Mouse (Mus musculus): Measurements from ENCODE around the gene Mpp6. TPM values are rescaled to one million over a fixed set of nuclear protein-coding genes. Genes with fewer than 3 reads are reported as not detected.

Gene Mpp6
- polyA plus RNA-seq, 1 experiment: 77.8 TPM

DNA sequence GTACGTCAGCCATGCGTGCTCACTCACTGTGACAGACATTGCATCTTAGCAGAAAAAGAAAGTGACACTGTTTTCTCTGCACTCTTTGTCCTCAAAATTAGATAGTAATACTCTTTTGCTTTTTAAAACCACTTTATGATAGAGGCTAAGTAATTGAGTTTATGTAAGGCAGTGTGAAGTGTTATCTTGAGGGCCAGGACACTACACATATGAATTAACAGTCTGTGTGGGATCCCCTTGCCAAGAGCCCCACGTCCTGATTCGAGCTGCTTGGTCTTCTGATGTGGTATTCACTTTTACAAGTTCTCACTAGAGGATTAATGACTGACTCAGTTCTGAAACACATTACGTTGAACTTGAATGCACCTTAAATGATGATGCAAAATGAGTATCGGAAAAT, 49.8 kb downstream of the Mpp6 start:
- no peak overlapping the region for H3K27ac ChIP-seq (ENCODE audit: insufficient read depth, low read length)
- H3K36me3 ChIP-seq (ENCODE audit: control insufficient read depth, insufficient read depth, low read length, poor library complexity, severe bottlenecking): peaks cover 2% of the 10 kb centered on the region
- H3K4me3 ChIP-seq (ENCODE audit: low read depth, low read length): no peak overlapping the region
- H3K9me3 ChIP-seq (replicated peaks; ENCODE audit: control insufficient read depth, insufficient read depth, low read length, poor library complexity, severe bottlenecking): no peaks in the 10 kb centered on the region
- H3K9ac ChIP-seq (ENCODE audit: low read depth, poor library complexity, severe bottlenecking): no peak overlapping the region
- no peaks in the 10 kb centered on the region for H3K27me3 ChIP-seq (ENCODE audit: control insufficient read depth, insufficient read depth, low read length, poor library complexity, severe bottlenecking)
- H3K4me1 ChIP-seq (ENCODE audit: control insufficient read depth, insufficient read depth, low read length): no peaks in the 10 kb centered on the region
- TF ChIP-seq EP300 (IDR thresholded peaks at IDR 0.05; ENCODE audit: insufficient read depth, low read depth, low read length) (no peak), POLR2A (IDR thresholded peaks at IDR 0.05; ENCODE audit: insufficient read depth, low read length) (no peak), CTCF (IDR thresholded peaks at IDR 0.05; ENCODE audit: low read depth, low read length) (no peak)

DNA sequence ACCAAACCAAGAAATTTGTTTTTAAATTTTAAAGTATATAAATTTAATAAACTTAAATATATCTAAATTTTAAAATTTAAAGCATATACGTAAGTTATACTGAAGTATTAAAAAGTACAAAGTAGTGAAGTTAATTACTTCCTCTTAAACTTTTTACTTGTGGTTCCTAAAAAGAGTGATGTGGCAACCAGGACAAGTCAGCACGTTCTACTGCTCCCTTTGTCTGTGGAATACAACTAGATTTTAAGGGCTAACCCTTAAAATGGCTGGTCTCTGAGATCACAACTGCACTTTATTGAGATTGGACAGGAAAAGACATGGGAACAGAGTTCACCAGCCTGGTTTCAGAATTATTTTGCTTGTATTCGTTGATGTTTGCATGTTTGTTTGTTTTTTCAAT, 53.0 kb downstream of the Mpp6 start:
- Histone ChIP-seq H3K27ac (ENCODE audit: insufficient read depth, low read length) (no peak overlapping the region), H3K36me3 (ENCODE audit: control insufficient read depth, insufficient read depth, low read length, poor library complexity, severe bottlenecking) (peaks cover 2% of the 10 kb centered on the region), H3K9me3 (replicated peaks; ENCODE audit: control insufficient read depth, insufficient read depth, low read length, poor library complexity, severe bottlenecking) (no peaks in the 10 kb centered on the region), H3K27me3 (ENCODE audit: control insufficient read depth, insufficient read depth, low read length, poor library complexity, severe bottlenecking) (no peaks in the 10 kb centered on the region), H3K9ac (ENCODE audit: low read depth, poor library complexity, severe bottlenecking) (no peak overlapping the region), H3K4me1 (ENCODE audit: control insufficient read depth, insufficient read depth, low read length) (no peaks in the 10 kb centered on the region), H3K4me3 (ENCODE audit: low read depth, low read length) (no peak overlapping the region)
- TF ChIP-seq CTCF (IDR thresholded peaks at IDR 0.05; ENCODE audit: low read depth, low read length) (no peak), POLR2A (IDR thresholded peaks at IDR 0.05; ENCODE audit: insufficient read depth, low read length) (no peak), EP300 (IDR thresholded peaks at IDR 0.05; ENCODE audit: insufficient read depth, low read depth, low read length) (no peak)

DNA sequence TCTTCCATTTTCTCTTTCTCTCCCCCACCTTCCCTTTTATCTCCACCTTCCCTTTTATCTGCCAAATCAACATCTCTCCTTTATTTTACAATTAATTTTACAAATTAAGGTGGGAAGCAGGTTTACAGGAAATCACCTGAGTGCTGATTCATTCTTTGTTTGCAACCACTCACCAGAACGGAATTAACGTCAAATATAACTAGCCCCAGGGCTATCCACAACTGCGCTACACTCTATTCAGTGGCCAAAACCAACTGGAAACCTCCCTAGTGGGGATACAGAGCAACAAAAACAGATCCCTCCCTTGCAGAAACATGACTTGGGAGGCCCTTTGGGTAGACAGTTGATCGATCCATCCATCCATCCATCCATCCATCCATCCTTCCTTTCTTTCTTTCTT, 58.8 kb downstream of the Mpp6 start:
- Histone ChIP-seq H3K36me3 (ENCODE audit: control insufficient read depth, insufficient read depth, low read length, poor library complexity, severe bottlenecking) (no peaks in the 10 kb centered on the region), H3K27me3 (ENCODE audit: control insufficient read depth, insufficient read depth, low read length, poor library complexity, severe bottlenecking) (no peaks in the 10 kb centered on the region), H3K9me3 (replicated peaks; ENCODE audit: control insufficient read depth, insufficient read depth, low read length, poor library complexity, severe bottlenecking) (no peaks in the 10 kb centered on the region), H3K4me1 (ENCODE audit: control insufficient read depth, insufficient read depth, low read length) (no peaks in the 10 kb centered on the region), H3K4me3 (ENCODE audit: low read depth, low read length) (no peak overlapping the region), H3K27ac (ENCODE audit: insufficient read depth, low read length) (no peak overlapping the region), H3K9ac (ENCODE audit: low read depth, poor library complexity, severe bottlenecking) (no peak overlapping the region)
- TF ChIP-seq POLR2A (IDR thresholded peaks at IDR 0.05; ENCODE audit: insufficient read depth, low read length) (no peak), EP300 (IDR thresholded peaks at IDR 0.05; ENCODE audit: insufficient read depth, low read depth, low read length) (no peak), CTCF (IDR thresholded peaks at IDR 0.05; ENCODE audit: low read depth, low read length) (no peak)

DNA sequence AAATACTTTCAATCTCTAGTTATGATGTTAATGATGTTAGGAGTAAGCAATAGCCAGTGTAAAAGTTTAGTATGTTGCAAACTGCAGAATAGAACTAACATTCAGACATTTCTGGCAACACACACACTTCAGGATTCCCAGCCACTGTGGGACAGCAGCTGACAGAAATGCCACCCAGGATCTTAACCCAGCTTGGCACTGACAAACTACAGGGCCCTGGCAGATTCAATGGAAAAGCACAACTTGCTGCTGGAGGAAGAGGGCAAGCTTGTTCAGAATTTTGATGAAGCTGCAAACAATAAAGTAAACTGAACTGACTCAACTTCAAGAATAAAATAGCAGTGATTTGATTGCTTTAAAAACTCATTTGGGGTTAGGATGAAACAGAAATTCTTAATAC, 59.7 kb downstream of the Mpp6 start:
- no peak overlapping the region for H3K9ac ChIP-seq (ENCODE audit: low read depth, poor library complexity, severe bottlenecking)
- no peaks in the 10 kb centered on the region for H3K36me3 ChIP-seq (ENCODE audit: control insufficient read depth, insufficient read depth, low read length, poor library complexity, severe bottlenecking)
- H3K4me3 ChIP-seq (ENCODE audit: low read depth, low read length): no peak overlapping the region
- H3K9me3 ChIP-seq (replicated peaks; ENCODE audit: control insufficient read depth, insufficient read depth, low read length, poor library complexity, severe bottlenecking): no peaks in the 10 kb centered on the region
- H3K4me1 ChIP-seq (ENCODE audit: control insufficient read depth, insufficient read depth, low read length): no peaks in the 10 kb centered on the region
- no peak for TF ChIP-seq EP300 (IDR thresholded peaks at IDR 0.05; ENCODE audit: insufficient read depth, low read depth, low read length)
- TF ChIP-seq CTCF (IDR thresholded peaks at IDR 0.05; ENCODE audit: low read depth, low read length): no peak
- TF ChIP-seq POLR2A (IDR thresholded peaks at IDR 0.05; ENCODE audit: insufficient read depth, low read length): no peak
- no peaks in the 10 kb centered on the region for H3K27me3 ChIP-seq (ENCODE audit: control insufficient read depth, insufficient read depth, low read length, poor library complexity, severe bottlenecking)
- no peak overlapping the region for H3K27ac ChIP-seq (ENCODE audit: insufficient read depth, low read length)

DNA sequence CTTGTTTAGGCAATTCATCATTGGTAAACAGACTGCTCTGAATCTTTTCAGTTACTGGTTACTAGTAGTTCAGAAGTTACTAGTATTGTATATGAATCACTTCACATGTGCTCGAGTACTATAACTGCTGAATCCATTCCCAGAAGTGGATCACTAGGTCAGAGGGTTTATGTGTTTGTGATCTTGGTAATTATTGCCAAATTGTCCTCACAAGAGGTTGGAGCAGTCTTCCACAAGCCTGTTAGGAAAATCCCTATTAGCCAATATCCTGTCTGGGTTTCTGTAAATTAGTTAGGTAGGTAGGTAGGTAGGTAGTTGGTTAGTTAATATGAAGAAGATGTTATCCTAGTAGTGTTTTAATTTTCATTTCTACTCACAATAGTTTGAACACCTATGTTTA, 65.7 kb downstream of the Mpp6 start:
- no peak overlapping the region for H3K4me3 ChIP-seq (ENCODE audit: low read depth, low read length)
- H3K27ac ChIP-seq (ENCODE audit: insufficient read depth, low read length): no peak overlapping the region
- H3K36me3 ChIP-seq (ENCODE audit: control insufficient read depth, insufficient read depth, low read length, poor library complexity, severe bottlenecking): no peaks in the 10 kb centered on the region
- no peaks in the 10 kb centered on the region for H3K27me3 ChIP-seq (ENCODE audit: control insufficient read depth, insufficient read depth, low read length, poor library complexity, severe bottlenecking)
- H3K9ac ChIP-seq (ENCODE audit: low read depth, poor library complexity, severe bottlenecking): no peak overlapping the region
- no peaks in the 10 kb centered on the region for H3K4me1 ChIP-seq (ENCODE audit: control insufficient read depth, insufficient read depth, low read length)
- no peak for TF ChIP-seq CTCF (IDR thresholded peaks at IDR 0.05; ENCODE audit: low read depth, low read length)
- TF ChIP-seq POLR2A (IDR thresholded peaks at IDR 0.05; ENCODE audit: insufficient read depth, low read length): no peak
- no peak for TF ChIP-seq EP300 (IDR thresholded peaks at IDR 0.05; ENCODE audit: insufficient read depth, low read depth, low read length)
- H3K9me3 ChIP-seq (replicated peaks; ENCODE audit: control insufficient read depth, insufficient read depth, low read length, poor library complexity, severe bottlenecking): no peaks in the 10 kb centered on the region

DNA sequence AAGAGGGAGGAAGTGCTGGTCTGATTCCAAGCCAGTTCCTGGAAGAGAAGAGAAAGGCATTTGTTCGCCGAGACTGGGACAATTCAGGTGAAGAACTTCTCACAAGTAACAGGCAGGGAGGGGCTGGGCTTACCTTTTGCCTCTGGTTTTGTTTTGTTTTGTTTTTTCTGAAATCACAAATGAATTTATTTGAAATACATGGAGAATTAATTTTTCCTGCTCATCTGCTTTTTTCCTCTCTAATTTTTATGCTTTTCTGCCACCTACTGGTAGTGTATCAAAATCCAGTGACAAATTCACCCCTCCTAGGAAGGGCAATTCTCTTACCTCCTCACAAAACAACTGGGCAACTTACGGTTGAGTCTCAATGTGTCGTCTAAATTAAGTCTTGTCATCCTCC, 70.1 kb downstream of the Mpp6 start:
- no peak for TF ChIP-seq EP300 (IDR thresholded peaks at IDR 0.05; ENCODE audit: insufficient read depth, low read depth, low read length)
- no peak for TF ChIP-seq POLR2A (IDR thresholded peaks at IDR 0.05; ENCODE audit: insufficient read depth, low read length)
- no peak for TF ChIP-seq CTCF (IDR thresholded peaks at IDR 0.05; ENCODE audit: low read depth, low read length)
- no peaks in the 10 kb centered on the region for H3K4me1 ChIP-seq (ENCODE audit: control insufficient read depth, insufficient read depth, low read length)
- H3K9me3 ChIP-seq (replicated peaks; ENCODE audit: control insufficient read depth, insufficient read depth, low read length, poor library complexity, severe bottlenecking): no peaks in the 10 kb centered on the region

More for the DNA sequence above, 70.1 kb downstream of the Mpp6 start:
- Histone ChIP-seq H3K36me3 (ENCODE audit: control insufficient read depth, insufficient read depth, low read length, poor library complexity, severe bottlenecking) (no peaks in the 10 kb centered on the region; the same call in 1 of the 2 replicates), H3K27ac (ENCODE audit: insufficient read depth, low read length) (no peak overlapping the region), H3K4me3 (ENCODE audit: low read depth, low read length) (no peak overlapping the region), H3K9ac (ENCODE audit: low read depth, poor library complexity, severe bottlenecking) (no peak overlapping the region), H3K27me3 (ENCODE audit: control insufficient read depth, insufficient read depth, low read length, poor library complexity, severe bottlenecking) (no peaks in the 10 kb centered on the region)
